Mouse (Mus musculus) liver, adult 2 months (tissue): Measurements from ENCODE around the gene Sfrp2.

Experiments used
- CTCF ChIP-seq: fragments of 200-500 bp; IDR thresholded peaks from 2 replicates; pipeline ENCODE4 v1.5.1; 2011; ENCODE audit warnings: low read depth, low read length, control low read depth
- POLR2A ChIP-seq: fragments of 200-500 bp; IDR thresholded peaks from 2 replicates; pipeline ENCODE4 v1.6.1; 2011; ENCODE audit warnings: low read length, control low read depth; ENCODE audit not compliant: insufficient read depth; ENCODE audit errors: extremely low read depth

DNA sequence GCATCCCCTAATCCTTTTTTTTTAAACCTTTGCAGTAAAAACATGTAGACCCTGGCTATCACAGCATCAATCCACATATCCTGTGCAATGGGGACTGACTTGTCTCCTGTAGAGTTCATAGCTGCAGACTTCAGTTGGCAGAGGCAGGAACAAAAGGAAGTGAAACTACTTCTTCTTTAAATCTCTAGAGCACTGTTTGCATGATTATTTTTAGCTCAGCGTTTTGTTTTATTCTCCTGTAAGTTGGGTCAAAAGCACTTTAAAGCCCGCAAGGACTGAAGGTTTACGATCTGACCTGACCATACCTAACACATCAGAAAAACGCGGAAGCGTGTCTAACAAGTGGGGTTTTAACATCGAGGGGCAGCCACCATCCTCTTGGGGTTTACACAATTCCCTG lies 45.9 kb downstream of the Sfrp2 start:
- TF ChIP-seq POLR2A (no peak), CTCF (no peak)
